Mouse (Mus musculus) heart, embryonic 16.5 days (tissue): Measurements from ENCODE around the gene Ccdc87. TPM values are rescaled to one million over a fixed set of nuclear protein-coding genes. Genes with fewer than 3 reads are reported as not detected.

Experiments
- ATAC-seq: fragments of 200-750 bp; cut with Nextera tagmentation; replicated peaks from 2 replicates; pipeline ENCODE4 v1.8.0; 2017; ENCODE audit warnings: moderate number of reproducible peaks; ENCODE audit not compliant: insufficient read depth, low FRiP score; ENCODE audit errors: extremely low read depth
- H3K27ac ChIP-seq: fragments of 300-500 bp; sonication (generic); 2 replicates; pipeline ENCODE4 v1.5.1; 2014; ENCODE audit warnings: mild to moderate bottlenecking, low read length, control low read depth, moderate library complexity
- H3K27me3 ChIP-seq: fragments of 300-500 bp; sonication (generic); 2 replicates; pipeline ENCODE4 v1.6.1; 2014; ENCODE audit warnings: low read length, mixed read lengths; ENCODE audit not compliant: control insufficient read depth, insufficient read depth
- H3K36me3 ChIP-seq: fragments of 300-500 bp; sonication (generic); 2 replicates; pipeline ENCODE4 v1.6.1; 2014; ENCODE audit not compliant: control insufficient read depth, insufficient read depth
- H3K4me1 ChIP-seq: fragments of 300-500 bp; sonication (generic); 2 replicates; pipeline ENCODE4 v1.6.1; 2014; ENCODE audit warnings: low read length, mixed read lengths; ENCODE audit not compliant: control insufficient read depth, insufficient read depth
- H3K4me2 ChIP-seq: fragments of 300-500 bp; sonication (generic); 2 replicates; pipeline ENCODE4 v1.6.1; 2014; ENCODE audit warnings: low read depth, mild to moderate bottlenecking, control low read depth, low read length
- H3K4me3 ChIP-seq: fragments of 300-500 bp; sonication (generic); 2 replicates; pipeline ENCODE4 v1.5.1; 2014; ENCODE audit warnings: mild to moderate bottlenecking, control low read depth, low read length
- H3K9ac ChIP-seq: fragments of 300-500 bp; sonication (generic); 2 replicates; pipeline ENCODE4 v1.6.1; 2014; ENCODE audit warnings: low read length, control low read depth
- H3K9me3 ChIP-seq: fragments of 300-500 bp; sonication (generic); replicated peaks from 2 replicates; pipeline ENCODE4 v1.6.1; 2016; ENCODE audit warnings: low read length; ENCODE audit not compliant: control insufficient read depth
- WGBS: fragments of 180-500 bp; shearing (Covaris S2); extraction: QIAGEN DNeasy Blood & Tissue Kit; methylation state at CpG from one replicate; pipeline ENCODE4 v1.1.7; 2014; 5-methylcytosine and 5-hydroxymethylcytosine counted together
- polyA plus RNA-seq: library from polyadenylated mRNA; unstranded; fragments of >200 nt; fragmentation: Nextera tagmentation; extraction: Ambion mirVana; gene quantifications from 2 replicates; pipeline ENCODE4 v1.2.1, GENCODE M21; 2015

Gene Ccdc87
- 0.14 and 0.16 TPM in 2 replicates for polyA plus RNA-seq

GRCm38 (mm10) chr19:4839149-4839548 is at the start of gene Ccdc87, which contains the start of gene Ccs:
TSS of gene Ccdc87 (plus strand) at chr19:4839366.
TSS of gene Ccs (minus strand) at chr19:4839332.
- Histone ChIP-seq H3K27me3 (peaks cover 12% of the 10 kb centered on the region; the same call in 1 of the 2 replicates), H3K4me3 (peak within 1 kb of the TSS; percentile 81), H3K4me1 (peaks cover 10% of the 10 kb centered on the region), H3K4me2 (peak within 1 kb of the TSS; percentile 99), H3K27ac (no peak within 1 kb of the TSS), H3K9ac (peak within 1 kb of the TSS; percentile 81), H3K36me3 (no peaks in the 10 kb centered on the region), H3K9me3 (no peaks in the 10 kb centered on the region)
- ATAC-seq: peak; percentile 99
- WGBS: under 1% methylated on average over 25 of the region's 25 CpGs

- Histone ChIP-seq H3K4me3 (peak overlapping the region; percentile 90), H3K36me3 (peaks cover 28% of the 10 kb centered on the region), H3K9ac (peak overlapping the region; percentile 84), H3K9me3 (no peaks in the 10 kb centered on the region), H3K4me1 (peaks cover 34% of the 10 kb centered on the region), H3K4me2 (peak overlapping the region; percentile 74), H3K27me3 (no peaks in the 10 kb centered on the region), H3K27ac (peak overlapping the region; percentile 89)
- WGBS: under 1% methylated on average over 16 of the region's 16 CpGs
- ATAC-seq: no peak; the same call in 1 of the 2 replicates
Observed at GRCm38 (mm10) chr19:4793281-4793830, 45.8 kb upstream of the Ccdc87 start.

- Histone ChIP-seq H3K9me3 (no peaks in the 10 kb centered on the region), H3K27ac (peak within 1 kb of the TSS; percentile 89), H3K4me3 (peak within 1 kb of the TSS; percentile 90), H3K4me2 (peak within 1 kb of the TSS; percentile 91), H3K9ac (peak within 1 kb of the TSS; percentile 84), H3K27me3 (no peaks in the 10 kb centered on the region), H3K4me1 (peaks cover 34% of the 10 kb centered on the region), H3K36me3 (peaks cover 28% of the 10 kb centered on the region)
- under 1% methylated on average over 31 of the region's 31 CpGs for WGBS
- peak; percentile 97 for ATAC-seq
Observed at GRCm38 (mm10) chr19:4793831-4794422, 45.2 kb upstream of the Ccdc87 start, which contains the start of gene Rbm4. TSS of gene Rbm4 (minus strand) at chr19:4793901.

- H3K4me1 ChIP-seq: peaks cover 23% of the 10 kb centered on the region
- H3K36me3 ChIP-seq: peaks cover 25% of the 10 kb centered on the region
- H3K4me3 ChIP-seq: no peak overlapping the region
- no peaks in the 10 kb centered on the region for H3K27me3 ChIP-seq
- no peak overlapping the region for H3K9ac ChIP-seq
- H3K27ac ChIP-seq: no peak overlapping the region
- WGBS: 67% methylated on average over 1 of the region's 1 CpGs
- no peaks in the 10 kb centered on the region for H3K9me3 ChIP-seq
- no peak overlapping the region for H3K4me2 ChIP-seq
- no peak for ATAC-seq
Observed at GRCm38 (mm10) chr19:4795929-4796328, 43.2 kb upstream of the Ccdc87 start.

- no peak for ATAC-seq
- H3K27me3 ChIP-seq: no peaks in the 10 kb centered on the region
- H3K27ac ChIP-seq: no peak overlapping the region
- H3K9me3 ChIP-seq: no peaks in the 10 kb centered on the region
- WGBS: 95% methylated on average over 2 of the region's 2 CpGs
- H3K4me2 ChIP-seq: no peak overlapping the region
- H3K9ac ChIP-seq: no peak overlapping the region
- H3K36me3 ChIP-seq: peaks cover 30% of the 10 kb centered on the region
- H3K4me1 ChIP-seq: peaks cover 8% of the 10 kb centered on the region
- no peak overlapping the region for H3K4me3 ChIP-seq
Observed at GRCm38 (mm10) chr19:4797846-4798245, 41.3 kb upstream of the Ccdc87 start.

GRCm38 (mm10) chr19:4799083-4799482 is 40.1 kb upstream of the Ccdc87 start:
- H3K27me3 ChIP-seq: no peaks in the 10 kb centered on the region
- H3K4me3 ChIP-seq: no peak overlapping the region
- H3K9ac ChIP-seq: no peak overlapping the region
- peaks cover 38% of the 10 kb centered on the region for H3K36me3 ChIP-seq
- H3K4me1 ChIP-seq: peaks cover 11% of the 10 kb centered on the region
- WGBS: 93% methylated on average over 5 of the region's 5 CpGs
- no peaks in the 10 kb centered on the region for H3K9me3 ChIP-seq
- H3K27ac ChIP-seq: no peak overlapping the region
- ATAC-seq: no peak
- no peak overlapping the region for H3K4me2 ChIP-seq

- Histone ChIP-seq H3K4me1 (peaks cover 6% of the 10 kb centered on the region; the same call in 1 of the 2 replicates), H3K9ac (no peak overlapping the region), H3K36me3 (peaks cover 38% of the 10 kb centered on the region), H3K27ac (no peak overlapping the region), H3K4me3 (no peak overlapping the region), H3K27me3 (no peaks in the 10 kb centered on the region), H3K9me3 (no peaks in the 10 kb centered on the region), H3K4me2 (no peak overlapping the region)
- 95% methylated on average over 7 of the region's 7 CpGs for WGBS
- no peak for ATAC-seq
Observed at GRCm38 (mm10) chr19:4802691-4803091, 36.5 kb upstream of the Ccdc87 start.

GRCm38 (mm10) chr19:4803283-4803682 is 35.9 kb upstream of the Ccdc87 start:
- peaks cover 8% of the 10 kb centered on the region; the same call in 1 of the 2 replicates for H3K4me1 ChIP-seq
- 81% methylated on average over 10 of the region's 10 CpGs for WGBS
- no peaks in the 10 kb centered on the region for H3K27me3 ChIP-seq
- no peak overlapping the region for H3K4me2 ChIP-seq
- H3K9ac ChIP-seq: no peak overlapping the region
- H3K9me3 ChIP-seq: no peaks in the 10 kb centered on the region
- peaks cover 36% of the 10 kb centered on the region for H3K36me3 ChIP-seq
- ATAC-seq: no peak
- H3K27ac ChIP-seq: no peak overlapping the region
- H3K4me3 ChIP-seq: no peak overlapping the region

- Histone ChIP-seq H3K36me3 (no peaks in the 10 kb centered on the region), H3K4me1 (peaks cover 21% of the 10 kb centered on the region), H3K9ac (peak overlapping the region; percentile 92), H3K4me2 (peak overlapping the region; percentile 95), H3K27ac (peak overlapping the region; percentile 98), H3K9me3 (no peaks in the 10 kb centered on the region), H3K4me3 (peak overlapping the region; percentile 95), H3K27me3 (no peaks in the 10 kb centered on the region)
- under 1% methylated on average over 14 of the region's 14 CpGs for WGBS
- ATAC-seq: no peak
Observed at GRCm38 (mm10) chr19:4810309-4810708, 28.9 kb upstream of the Ccdc87 start.
